Mouse (Mus musculus): ENCODE data around the gene Ssbp2.

GRCm38 (mm10) chr13:91514979-91515378 lies 54.9 kb downstream of the Ssbp2 start:
- no peak for TF ChIP-seq CTCF (conservative IDR thresholded peaks at IDR 0.05; ENCODE audit: insufficient read depth, insufficient read length, low read depth, low read length)
- no peak for TF ChIP-seq POLR2A (IDR thresholded peaks at IDR 0.05; ENCODE audit: low read depth, low read length)

Measured in kidney, adult 2 months (tissue).